Mouse (Mus musculus) heart, postnatal 0 days (tissue): ENCODE results near the gene Knop1. TPM values are rescaled to one million over a fixed set of nuclear protein-coding genes. Genes with fewer than 3 reads are reported as not detected.

Source experiments
- ATAC-seq: fragments of 200-750 bp; cut with Nextera tagmentation; 2 replicates; pipeline ENCODE4 v1.8.0; 2017; ENCODE audit warnings: low read depth, moderate number of reproducible peaks, moderate library complexity; ENCODE audit not compliant: insufficient read depth
- DNase-seq: peaks from one replicate; pipeline ENCODE4 v3.0.0-alpha.2; 2016; ENCODE audit warnings: low spot score
- H3K27ac ChIP-seq: fragments of 300-500 bp; sonication (generic); 2 replicates; pipeline ENCODE4 v1.5.1; 2014; ENCODE audit warnings: low read depth, mild to moderate bottlenecking
- H3K27me3 ChIP-seq: fragments of 300-500 bp; sonication (generic); 2 replicates; pipeline ENCODE4 v1.6.1; 2014; ENCODE audit warnings: low read length, mixed read lengths; ENCODE audit not compliant: control insufficient read depth, insufficient read depth
- H3K36me3 ChIP-seq: fragments of 300-500 bp; sonication (generic); replicated peaks from 2 replicates; pipeline ENCODE4 v1.6.1; 2014; ENCODE audit warnings: low read length, mixed read lengths; ENCODE audit not compliant: control insufficient read depth, insufficient read depth
- H3K4me1 ChIP-seq: fragments of 300-500 bp; sonication (generic); 2 replicates; pipeline ENCODE4 v1.6.1; 2014; ENCODE audit warnings: antibody characterized with exemption; ENCODE audit not compliant: control insufficient read depth, insufficient read depth
- H3K4me2 ChIP-seq: fragments of 300-500 bp; sonication (generic); 2 replicates; pipeline ENCODE4 v1.6.1; 2014; ENCODE audit warnings: low read depth, mild to moderate bottlenecking, low read length, moderate library complexity
- H3K4me3 ChIP-seq: fragments of 300-500 bp; sonication (generic); 2 replicates; pipeline ENCODE4 v1.5.1; 2014; ENCODE audit warnings: low read depth, low read length
- H3K9ac ChIP-seq: fragments of 300-500 bp; sonication (generic); replicated peaks from 2 replicates; pipeline ENCODE4 v1.6.1; 2014; ENCODE audit warnings: low read depth, low read length, mixed read lengths
- H3K9me3 ChIP-seq: fragments of 300-500 bp; sonication (generic); replicated peaks from 2 replicates; pipeline ENCODE4 v1.6.1; 2016; ENCODE audit warnings: low read length; ENCODE audit not compliant: control insufficient read depth
- CTCF ChIP-seq: IDR thresholded peaks from 2 replicates; pipeline ENCODE4 v1.5.1; 2016; ENCODE audit warnings: antibody characterized with exemption, control low read depth, low read depth
- EP300 ChIP-seq: IDR thresholded peaks from 2 replicates; pipeline ENCODE4 v1.6.1; 2016; ENCODE audit warnings: antibody characterized with exemption, low read depth
- WGBS: fragments of 180-500 bp; shearing (Covaris S2); extraction: QIAGEN DNeasy Blood & Tissue Kit; methylation state at CpG from one replicate; pipeline ENCODE4 v1.1.7; 2014; 5-methylcytosine and 5-hydroxymethylcytosine counted together
- polyA plus RNA-seq: library from polyadenylated mRNA; unstranded; fragments of >200 nt; fragmentation: Nextera tagmentation; extraction: Ambion mirVana; gene quantifications from 2 replicates; pipeline ENCODE4 v1.2.1, GENCODE M21; 2015
- total RNA-seq: library from RNA; depleted of rRNA; stranded (reverse); fragments of >200 nt; gene quantifications from 2 replicates; pipeline ENCODE4 v1.2.3, GENCODE M21; 2014; ENCODE audit warnings: low replicate concordance; rRNA removed

Knop1 gene
- total and polyA plus RNA-seq, 2 experiments from 2014 or later, result 11.9 to 40.3 TPM

DNA sequence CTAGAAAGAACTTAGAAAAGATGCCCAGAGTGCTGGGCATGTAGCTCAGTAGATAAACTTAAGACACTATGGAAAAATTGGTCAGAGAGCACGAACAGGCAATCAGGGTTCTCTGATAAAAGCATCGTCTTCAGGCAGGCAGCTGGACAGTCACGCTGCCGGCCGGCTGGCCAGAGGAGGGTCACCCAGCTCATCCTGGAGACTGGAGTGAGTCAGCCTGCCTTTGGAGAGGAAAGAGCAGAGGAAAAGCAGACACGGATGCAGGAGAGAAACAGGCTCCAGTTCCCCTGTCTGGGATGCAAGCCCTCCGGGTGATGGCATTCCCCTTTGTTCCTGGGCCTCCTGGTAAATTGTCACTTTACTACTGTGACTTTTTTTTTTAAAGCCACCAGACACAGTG lies 58.5 kb downstream of the Knop1 start:
- DNase-seq, result peak; percentile 32
- Histone ChIP-seq H3K4me1 (no peaks in the 10 kb centered on the region), H3K9me3 (no peaks in the 10 kb centered on the region), H3K27ac (peak overlapping the region; percentile 11; the same call in 1 of the 2 replicates), H3K9ac (no peak overlapping the region), H3K4me3 (no peak overlapping the region), H3K27me3 (no peaks in the 10 kb centered on the region), H3K36me3 (peaks cover 56% of the 10 kb centered on the region), H3K4me2 (no peak overlapping the region)
- no peak for TF ChIP-seq EP300
- TF ChIP-seq CTCF, result no peak
- no peak for ATAC-seq
- 37% methylated on average over 7 of the region's 7 CpGs for WGBS

DNA sequence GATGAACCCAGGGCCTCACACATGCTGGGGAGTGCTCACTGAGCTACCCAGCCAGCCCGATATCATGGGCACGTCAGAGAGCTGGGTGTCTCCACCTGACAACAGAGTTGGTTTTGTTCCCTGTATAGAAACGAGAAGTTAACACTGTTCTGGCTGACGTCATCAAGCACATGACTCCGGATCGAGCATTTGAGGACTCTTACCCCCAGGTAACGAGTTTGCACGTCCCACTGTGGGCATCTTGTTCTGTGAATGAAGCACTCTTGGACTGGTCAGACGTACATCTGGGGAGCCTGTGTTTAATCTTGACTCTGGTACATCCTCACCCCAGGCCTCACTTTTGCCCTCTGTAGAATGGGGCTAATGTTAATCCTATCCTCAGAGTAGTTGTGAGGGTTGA lies 59.2 kb downstream of the Knop1 start:
- H3K27me3 ChIP-seq, result no peaks in the 10 kb centered on the region
- WGBS, result 86% methylated on average over 9 of the region's 9 CpGs
- DNase-seq, result no peak
- no peak overlapping the region for H3K9ac ChIP-seq
- no peaks in the 10 kb centered on the region for H3K9me3 ChIP-seq
- no peak for ATAC-seq
- no peaks in the 10 kb centered on the region for H3K4me1 ChIP-seq
- no peak for TF ChIP-seq CTCF
- TF ChIP-seq EP300, result no peak
- H3K27ac ChIP-seq, result no peak overlapping the region
- H3K36me3 ChIP-seq, result peaks cover 56% of the 10 kb centered on the region
- H3K4me3 ChIP-seq, result no peak overlapping the region
- H3K4me2 ChIP-seq, result no peak overlapping the region

DNA sequence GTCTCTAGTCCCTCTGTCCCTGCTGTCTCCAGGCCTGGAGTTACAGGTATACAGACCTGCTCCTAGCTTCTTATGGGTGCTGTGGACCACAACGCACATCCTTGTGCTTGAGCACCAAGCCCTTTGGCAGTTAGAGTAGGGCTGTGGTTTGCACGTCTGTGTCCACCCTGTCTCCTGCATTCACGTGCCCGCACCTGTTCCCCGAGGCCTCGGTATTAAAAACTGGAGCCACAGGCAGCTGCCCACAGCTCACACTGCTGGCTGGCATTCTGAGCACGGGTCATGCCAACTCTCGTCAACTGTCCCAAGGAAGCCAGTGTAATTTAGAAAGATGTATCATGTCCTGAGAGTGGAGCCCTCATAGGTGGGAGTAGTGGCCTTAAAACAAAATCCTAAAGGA lies 60.3 kb downstream of the Knop1 start:
- Histone ChIP-seq H3K9me3 (no peaks in the 10 kb centered on the region), H3K27me3 (no peaks in the 10 kb centered on the region), H3K4me3 (no peak overlapping the region), H3K27ac (no peak overlapping the region), H3K36me3 (peaks cover 49% of the 10 kb centered on the region), H3K4me1 (no peaks in the 10 kb centered on the region), H3K9ac (no peak overlapping the region), H3K4me2 (no peak overlapping the region)
- TF ChIP-seq EP300 (no peak), CTCF (no peak)
- 92% methylated on average over 8 of the region's 8 CpGs for WGBS
- ATAC-seq, result no peak
- no peak for DNase-seq

DNA sequence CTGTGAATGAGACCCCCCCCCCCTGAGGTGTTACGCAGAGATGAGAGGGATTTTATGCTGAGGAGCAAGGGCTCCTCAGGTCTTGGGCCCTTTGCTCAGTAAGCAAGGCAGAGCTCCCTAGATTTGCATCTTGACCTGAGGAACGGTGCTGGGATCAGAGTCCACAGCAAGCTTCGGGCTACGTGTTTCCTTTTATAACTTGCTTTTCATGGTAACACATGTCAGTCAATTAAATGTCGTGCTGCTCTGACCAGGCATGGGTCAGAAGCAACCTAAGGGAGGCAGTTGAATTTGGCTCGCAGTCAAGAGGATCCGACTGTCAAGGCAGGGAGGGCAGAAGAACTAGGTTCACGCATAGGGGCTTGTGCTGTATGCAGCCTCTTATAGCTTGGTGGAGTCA lies 62.2 kb downstream of the Knop1 start:
- Histone ChIP-seq H3K27me3 (no peaks in the 10 kb centered on the region), H3K27ac (no peak overlapping the region), H3K4me1 (no peaks in the 10 kb centered on the region), H3K4me2 (no peak overlapping the region), H3K4me3 (no peak overlapping the region), H3K9ac (no peak overlapping the region), H3K9me3 (no peaks in the 10 kb centered on the region), H3K36me3 (peaks cover 36% of the 10 kb centered on the region)
- DNase-seq, result no peak
- no peak for TF ChIP-seq CTCF
- TF ChIP-seq EP300, result no peak
- 71% methylated on average over 8 of the region's 8 CpGs for WGBS
- ATAC-seq, result no peak

Other genes starting within 250 kb of the Knop1 start
- 125 and 164 TPM in 2 replicates for gene Gde1, start 150.5 kb downstream of the Knop1 start, total RNA-seq
- 73.2 and 76.4 TPM in 2 replicates for gene Gde1, start 150.5 kb downstream of the Knop1 start, polyA plus RNA-seq
- gene Ccp110, start 143.7 kb downstream of the Knop1 start, total RNA-seq, result 1.8 and 2.0 TPM in 2 replicates
- 1.9 TPM in 2 replicates for gene Ccp110, start 143.7 kb downstream of the Knop1 start, polyA plus RNA-seq
- gene Vps35l, start 116.0 kb downstream of the Knop1 start, total RNA-seq, result 43.4 and 63.8 TPM in 2 replicates
- 39.7 and 41.0 TPM in 2 replicates for gene Vps35l, start 116.0 kb downstream of the Knop1 start, polyA plus RNA-seq
- gene Iqck, start 502 bp downstream of the Knop1 start, total RNA-seq, result 0.66 TPM in 1 of 2 replicates, not detected in the other
- gene Iqck, start 502 bp downstream of the Knop1 start, polyA plus RNA-seq, result 0.67 and 0.84 TPM in 2 replicates
- 33.2 and 39.7 TPM in 2 replicates for gene Gprc5b, start 139.0 kb upstream of the Knop1 start, total RNA-seq
- 3.6 and 3.9 TPM in 2 replicates for gene Gprc5b, start 139.0 kb upstream of the Knop1 start, polyA plus RNA-seq